Mouse (Mus musculus) ES-E14 (cell line): ENCODE results near the gene Pigv. TPM values are rescaled to one million over a fixed set of nuclear protein-coding genes. Genes with fewer than 3 reads are reported as not detected.
A peak's percentile ranks its signal among the peaks of the same experiment; 100 is the strongest.

Experiments used
- DNase-seq: peaks from one replicate; pipeline ENCODE4 v3.0.0-alpha.2; 2013; ENCODE audit warnings: low read depth, low spot score
- H3K27ac ChIP-seq: 2 replicates; pipeline ENCODE4 v1.5.1; 2012; ENCODE audit warnings: low read depth, mild to moderate bottlenecking, low read length, moderate library complexity, mixed read lengths; ENCODE audit not compliant: poor library complexity, insufficient read depth, severe bottlenecking
- H3K36me3 ChIP-seq: 2 replicates; pipeline ENCODE4 v1.6.1; 2012; ENCODE audit warnings: mild to moderate bottlenecking, low read length, moderate library complexity, mixed read lengths; ENCODE audit not compliant: control insufficient read depth, poor library complexity, insufficient read depth, severe bottlenecking
- H3K4me1 ChIP-seq, 2 experiments: fragments of 150-350 bp in 1 of 2; sonication (generic) in 1 of 2; 2 replicates each; pipeline ENCODE4 v1.6.1; 2012; ENCODE audit warnings: low read length in 2 of 2, mild to moderate bottlenecking in 1 of 2, mixed read lengths in 1 of 2; ENCODE audit not compliant: control insufficient read depth in 2 of 2, insufficient read depth in 2 of 2, poor library complexity in 1 of 2
- H3K4me3 ChIP-seq, 2 experiments: fragments of 150-350 bp in 1 of 2; sonication (generic) in 1 of 2; 2 replicates each; pipeline ENCODE4 v1.5.1; 2012; ENCODE audit warnings: low read length in 2 of 2, low read depth in 1 of 2, mild to moderate bottlenecking in 1 of 2, mixed read lengths in 1 of 2; ENCODE audit not compliant: insufficient read depth in 1 of 2, poor library complexity in 1 of 2, severe bottlenecking in 1 of 2
- H3K9ac ChIP-seq: 2 replicates; pipeline ENCODE4 v1.6.1; 2012; ENCODE audit warnings: low read depth, mild to moderate bottlenecking, low read length, mixed read lengths; ENCODE audit not compliant: poor library complexity, insufficient read depth, severe bottlenecking
- H3K9me3 ChIP-seq: fragments of 150-350 bp; sonication (generic); 2 replicates; pipeline ENCODE4 v1.6.1; 2012; ENCODE audit warnings: low read depth, mild to moderate bottlenecking, low read length; ENCODE audit not compliant: control insufficient read depth, insufficient read depth
- CHD2 ChIP-seq: IDR thresholded peaks from 2 replicates; pipeline ENCODE4 v1.6.1; 2014; ENCODE audit warnings: mild to moderate bottlenecking, low read depth, low read length, inconsistent platforms
- HCFC1 ChIP-seq: IDR thresholded peaks from 2 replicates; pipeline ENCODE4 v1.6.1; 2012; ENCODE audit warnings: low read length, inconsistent platforms, borderline replicate concordance; ENCODE audit not compliant: insufficient read depth
- MAFK ChIP-seq: IDR thresholded peaks from 2 replicates; pipeline ENCODE4 v1.6.1; 2014; ENCODE audit warnings: mild to moderate bottlenecking, low read depth, low read length, inconsistent platforms; ENCODE audit not compliant: insufficient read depth
- ZC3H11A ChIP-seq: IDR thresholded peaks from 2 replicates; pipeline ENCODE4 v1.6.1; 2012; ENCODE audit warnings: low read depth, mild to moderate bottlenecking, inconsistent platforms, low read length, borderline replicate concordance
- ZNF384 ChIP-seq: IDR thresholded peaks from 2 replicates; pipeline ENCODE4 v1.6.1; 2012; ENCODE audit warnings: low read depth, low read length, inconsistent platforms
- in situ Hi-C, 2 experiments: fragments of 600-800 bp; cut with MboI; formaldehyde crosslinking; loops; one replicate each; pipeline ENCODE4 v1.15.1; 2025; ENCODE audit warnings: low sequenced_read_pairs in 2 of 2, inconsistent platforms in 1 of 2; ENCODE audit not compliant: unreplicated experiment in 2 of 2
- total RNA-seq: library from RNA; depleted of rRNA; stranded (reverse); fragments of 300-350 nt; gene quantifications from 2 replicates; pipeline ENCODE4 v1.2.3, GENCODE M21; 2012

Gene Pigv
- total RNA-seq, 1 experiment = 11.6 TPM

GRCm38 (mm10) chr4:133634043-133634410, 38.4 kb downstream of the Pigv start:
- Histone ChIP-seq H3K9me3 (no peaks in the 10 kb centered on the region), H3K9ac (no peak overlapping the region), H3K4me1 (peaks cover 0 to 16% of the 10 kb centered on the region in 2 experiments; a peak in 2 of 4 replicates), H3K27ac (peak overlapping the region; percentile 66; the same call in 1 of the 2 replicates), H3K36me3 (no peaks in the 10 kb centered on the region), H3K4me3 (peak overlapping the region in 1 of 2 experiments; percentile 54; a peak in 1 of 4 replicates)
- no peak for DNase-seq
- no peak for TF ChIP-seq ZNF384
- TF ChIP-seq CHD2 = no peak
- no peak for TF ChIP-seq MAFK
- no peak for TF ChIP-seq ZC3H11A
- TF ChIP-seq HCFC1 = no peak
- in situ Hi-C loops = no loop called here

GRCm38 (mm10) chr4:133633332-133634042, 39.0 kb downstream of the Pigv start:
- peak overlapping the region; percentile 89 to 99 for H3K4me3 ChIP-seq
- peak overlapping the region; percentile 91 for H3K9ac ChIP-seq
- H3K9me3 ChIP-seq = no peaks in the 10 kb centered on the region
- H3K27ac ChIP-seq = peak overlapping the region; percentile 87; the same call in 1 of the 2 replicates
- peaks cover 0 to 16% of the 10 kb centered on the region in 2 experiments; a peak in 2 of 4 replicates for H3K4me1 ChIP-seq
- no peaks in the 10 kb centered on the region for H3K36me3 ChIP-seq
- peak; percentile 68 for DNase-seq
- in situ Hi-C loops = no loop called here
- TF ChIP-seq HCFC1 = no peak
- TF ChIP-seq ZNF384 = 0 out of 2 replicates have a peak, but pooled peaks have one; percentile 16

GRCm38 (mm10) chr4:133632483-133633327, 39.7 kb downstream of the Pigv start:
- no peak for DNase-seq
- H3K9ac ChIP-seq = peak overlapping the region; percentile 91
- peaks cover 0 to 20% of the 10 kb centered on the region in 2 experiments; a peak in 2 of 4 replicates for H3K4me1 ChIP-seq
- peak overlapping the region; percentile 89 to 99 for H3K4me3 ChIP-seq
- H3K9me3 ChIP-seq = no peaks in the 10 kb centered on the region
- peak overlapping the region; percentile 87; the same call in 1 of the 2 replicates for H3K27ac ChIP-seq
- in situ Hi-C loops = no loop called here
- no peaks in the 10 kb centered on the region for H3K36me3 ChIP-seq
- no peak for TF ChIP-seq ZC3H11A
- TF ChIP-seq MAFK = no peak

GRCm38 (mm10) chr4:133631769-133632411, 40.6 kb downstream of the Pigv start:
- Histone ChIP-seq H3K9ac (peak overlapping the region; percentile 91; the same call in 1 of the 2 replicates), H3K36me3 (peaks cover 2% of the 10 kb centered on the region; the same call in 1 of the 2 replicates), H3K4me1 (peaks cover 0 to 22% of the 10 kb centered on the region in 2 experiments; a peak in 2 of 4 replicates), H3K27ac (peak overlapping the region; percentile 87; the same call in 1 of the 2 replicates), H3K9me3 (no peaks in the 10 kb centered on the region), H3K4me3 (peak overlapping the region; percentile 89 to 99)
- TF ChIP-seq CHD2 = no peak
- in situ Hi-C loops = no loop called here
- no peak for DNase-seq
